Mouse (Mus musculus): ENCODE results near the gene Sdsl. TPM values are rescaled to one million over a fixed set of nuclear protein-coding genes. Genes with fewer than 3 reads are reported as not detected.

The Sdsl gene
- total RNA-seq, 2 experiments from 2014 or later, result 8.7 to 10.9 TPM

DNA sequence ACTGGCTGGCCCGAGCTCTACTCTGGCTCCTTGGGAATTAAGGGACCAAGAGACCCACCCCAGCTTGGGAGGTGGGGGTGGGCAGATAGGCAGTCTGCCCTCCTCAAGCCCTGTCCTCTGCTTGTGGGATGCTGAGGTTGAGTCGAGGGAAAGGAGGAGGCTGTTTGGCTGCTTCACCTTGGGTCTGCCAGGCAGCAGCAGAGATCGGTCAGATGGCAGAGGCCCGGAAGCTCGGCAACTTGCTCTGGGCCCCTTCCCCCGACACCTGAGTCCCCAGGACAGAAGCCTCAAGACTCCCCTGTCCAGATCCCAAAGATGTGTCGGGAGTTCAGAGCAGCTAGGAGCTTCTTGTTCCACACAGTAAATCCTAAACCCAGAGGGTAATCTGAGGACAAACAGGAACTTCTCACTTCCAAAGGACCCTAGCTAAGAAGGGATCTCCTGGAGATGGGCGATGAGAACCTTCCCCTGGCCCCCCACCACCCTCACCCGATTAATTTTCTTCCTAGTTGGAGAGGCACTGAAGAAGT is 40.1 kb downstream of the Sdsl start:
- no peak for DNase-seq
- intact Hi-C loops (cut with DNase I), result no loop called here

DNA sequence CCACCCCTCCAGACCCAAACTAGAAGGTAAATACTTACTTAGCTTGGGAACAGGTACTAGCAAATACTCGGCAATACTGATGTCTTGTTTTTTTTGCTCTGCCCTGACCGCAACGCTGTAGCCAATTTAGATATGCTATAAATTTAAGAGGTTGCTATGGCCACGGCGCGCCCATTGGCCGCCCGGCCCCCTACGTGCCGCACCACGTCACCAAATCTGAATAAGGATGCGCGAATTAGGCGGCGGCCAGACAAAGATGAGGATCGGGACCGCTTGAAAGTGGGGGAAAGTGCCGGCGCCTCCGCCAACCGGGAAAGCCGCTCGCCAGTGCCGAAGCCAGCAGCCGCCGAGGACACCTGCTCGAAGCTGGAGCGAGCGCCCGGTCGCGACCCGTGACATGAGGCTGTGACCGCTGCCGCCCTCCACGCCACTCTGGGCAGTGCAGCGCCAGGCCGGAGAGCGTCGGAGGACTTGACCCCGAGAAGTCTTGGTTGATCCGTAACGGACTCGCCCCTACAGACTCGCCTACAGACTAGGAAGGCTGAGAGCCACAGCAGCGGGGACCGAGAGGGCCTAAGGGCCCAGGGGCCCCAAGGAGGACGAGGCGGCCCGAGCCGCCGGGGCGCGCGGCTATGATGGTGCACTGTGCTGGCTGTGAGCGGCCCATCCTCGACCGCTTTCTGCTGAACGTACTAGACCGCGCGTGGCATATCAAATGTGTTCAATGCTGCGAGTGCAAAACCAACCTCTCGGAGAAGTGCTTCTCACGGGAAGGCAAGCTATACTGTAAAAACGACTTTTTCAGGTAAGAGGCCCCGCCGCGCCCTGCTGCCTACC is 40.7 kb downstream of the Sdsl start, which contains the start of gene Lhx5:
Gene Lhx5, plus strand, starts transcription at position 51 of the 837 bp plus-strand sequence.
- intact Hi-C loops (cut with DNase I), result no loop called here
- no peak for DNase-seq

DNA sequence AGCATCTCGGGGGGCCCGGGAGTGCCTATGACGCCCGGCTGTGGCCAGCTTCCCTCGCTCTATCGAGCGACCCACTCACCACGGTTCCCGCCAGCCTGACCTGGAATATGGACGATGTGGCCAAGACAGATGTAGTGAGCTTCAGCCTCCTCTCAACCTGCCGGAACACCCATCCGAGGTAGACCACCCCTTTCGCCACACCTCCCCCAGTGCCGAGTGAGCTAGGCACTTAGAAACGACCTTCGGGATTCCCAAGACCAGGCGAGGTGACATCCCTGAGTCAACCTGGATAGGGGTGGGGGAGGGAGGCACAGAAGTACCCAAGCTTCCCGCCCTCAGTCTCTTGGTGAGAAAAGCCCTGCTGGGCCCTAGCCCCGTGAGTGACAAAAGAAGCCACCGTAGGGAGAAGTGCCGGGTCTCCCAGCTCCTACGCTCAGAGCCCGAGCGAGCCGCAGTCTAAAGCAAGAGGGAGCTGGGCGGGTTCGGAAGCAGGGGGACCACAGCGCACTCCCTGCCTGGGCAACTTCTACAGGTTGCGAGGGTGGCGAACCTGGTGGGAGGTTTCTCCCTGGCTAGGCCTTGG is 41.5 kb downstream of the Sdsl start:
- intact Hi-C loops (cut with DNase I), result no loop called here
- DNase-seq, result no peak

DNA sequence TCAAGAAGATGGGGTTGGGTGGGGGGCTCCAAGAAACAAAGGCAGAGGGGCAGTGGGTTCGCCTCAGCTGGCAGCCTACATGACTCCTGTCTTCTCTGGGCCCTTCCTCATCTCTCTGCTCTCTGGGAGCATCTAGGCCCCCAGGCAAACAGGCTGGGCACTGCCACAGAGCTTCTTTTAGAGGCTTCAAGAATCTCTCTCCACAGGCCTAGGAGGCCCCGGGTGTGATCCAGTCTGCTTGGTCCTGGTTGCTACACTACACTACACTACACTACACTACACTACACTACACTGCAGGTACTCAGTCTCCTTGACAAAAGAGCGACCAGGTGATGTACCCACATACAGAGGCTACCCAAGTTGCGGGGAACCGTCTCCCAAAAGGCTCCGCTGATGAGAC is 42.9 kb downstream of the Sdsl start:
- intact Hi-C loops (cut with DNase I), result no loop called here
- no peak for DNase-seq

DNA sequence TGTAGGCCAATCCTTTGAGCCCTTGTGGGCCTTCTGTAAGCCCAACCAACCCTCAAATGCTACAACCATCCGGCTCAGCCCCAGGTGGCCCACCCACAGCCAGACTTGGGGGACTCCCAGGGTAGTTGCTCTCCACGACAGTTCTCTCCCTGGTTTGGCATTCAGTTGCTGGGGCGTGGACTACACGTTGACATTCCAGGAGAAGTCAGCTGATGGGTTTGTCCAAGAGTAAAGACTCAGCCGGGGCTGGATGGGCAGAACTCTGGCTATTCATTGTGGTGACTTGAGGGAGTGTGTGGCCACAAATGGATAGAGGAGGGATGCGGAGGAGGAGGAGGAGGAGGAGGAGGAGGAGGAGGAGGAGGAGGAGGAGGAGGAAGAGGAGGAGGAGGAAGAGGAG is 43.6 kb downstream of the Sdsl start:
- no peak for DNase-seq
- intact Hi-C loops (cut with DNase I), result no loop called here

DNA sequence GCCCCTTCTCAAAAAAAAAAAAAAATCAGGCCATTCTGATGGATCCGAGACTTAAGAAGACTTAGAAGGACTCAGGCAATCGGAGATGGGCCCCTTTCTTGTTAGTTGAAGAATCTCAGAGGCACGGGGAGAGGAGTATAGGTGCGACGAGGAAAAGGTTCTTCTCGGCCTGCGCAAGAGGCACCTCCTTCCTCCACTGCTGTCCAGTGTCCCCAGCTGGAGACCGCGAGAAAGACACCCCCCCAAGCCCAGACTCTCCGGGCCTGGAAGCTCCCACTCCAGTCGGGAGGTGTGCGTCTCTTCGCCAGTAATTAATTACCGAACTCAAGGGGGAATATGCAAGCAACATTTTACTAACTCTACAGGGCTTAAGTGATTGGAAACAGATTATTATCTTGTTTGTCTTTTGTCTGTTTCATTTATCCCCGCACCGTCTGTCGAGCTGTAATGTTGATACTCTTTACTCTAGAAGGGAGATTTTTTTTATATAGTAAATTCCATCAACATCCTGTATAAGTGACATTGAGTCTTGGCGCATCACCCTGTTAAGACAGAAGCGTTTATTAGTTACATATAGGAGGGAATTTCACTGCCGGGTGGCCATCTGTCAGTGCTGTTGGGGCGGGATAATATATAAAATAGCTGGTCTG is 44.3 kb downstream of the Sdsl start:
- no peak for DNase-seq
- intact Hi-C loops (cut with DNase I), result no loop called here

DNA sequence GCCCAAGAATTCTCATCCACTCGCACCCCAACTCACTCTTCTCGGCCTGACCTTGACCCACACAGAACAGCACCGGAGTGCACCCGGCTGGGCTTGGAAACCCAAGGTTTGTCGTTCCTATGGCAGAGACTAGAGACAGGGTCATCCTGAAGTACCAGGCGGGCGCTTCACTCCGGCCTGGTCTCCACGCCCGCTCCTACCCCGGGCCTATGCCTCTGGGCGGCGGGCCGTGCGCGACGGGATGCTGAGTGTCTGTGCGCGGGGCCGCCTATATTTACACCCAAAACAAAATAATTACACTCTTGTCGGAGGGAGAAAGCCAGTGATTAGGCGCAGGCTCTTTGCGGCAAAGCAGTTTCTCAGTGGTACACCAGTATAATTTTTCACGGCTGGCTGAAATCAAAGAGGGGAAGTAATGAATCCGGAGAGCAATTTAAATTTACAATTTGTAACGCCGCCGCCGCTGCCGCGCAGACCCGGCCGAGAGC is 45.1 kb downstream of the Sdsl start:
- DNase-seq, result no peak
- intact Hi-C loops (cut with DNase I), result no loop called here

DNA sequence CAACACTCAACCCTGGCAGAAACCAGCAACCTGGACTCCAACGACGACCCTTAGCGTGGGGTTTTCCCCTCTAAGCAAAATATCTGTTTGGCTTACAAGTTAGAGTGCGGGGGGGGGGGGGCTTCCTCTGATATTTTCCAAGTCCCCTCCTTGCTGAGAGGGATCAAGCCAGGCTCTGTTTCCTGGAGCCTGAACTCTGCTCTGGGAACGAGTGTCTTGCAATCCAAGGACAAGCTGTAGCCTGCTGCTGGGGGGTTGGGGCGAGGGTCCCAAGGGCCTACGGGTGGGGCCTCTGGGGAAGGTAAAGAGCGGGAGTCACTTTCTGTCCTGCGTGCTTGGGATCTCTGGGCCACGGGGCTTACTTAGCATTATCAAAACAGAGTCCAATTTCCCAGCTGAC is 46.0 kb downstream of the Sdsl start:
- intact Hi-C loops (cut with DNase I), result no loop called here
- no peak for DNase-seq

DNA sequence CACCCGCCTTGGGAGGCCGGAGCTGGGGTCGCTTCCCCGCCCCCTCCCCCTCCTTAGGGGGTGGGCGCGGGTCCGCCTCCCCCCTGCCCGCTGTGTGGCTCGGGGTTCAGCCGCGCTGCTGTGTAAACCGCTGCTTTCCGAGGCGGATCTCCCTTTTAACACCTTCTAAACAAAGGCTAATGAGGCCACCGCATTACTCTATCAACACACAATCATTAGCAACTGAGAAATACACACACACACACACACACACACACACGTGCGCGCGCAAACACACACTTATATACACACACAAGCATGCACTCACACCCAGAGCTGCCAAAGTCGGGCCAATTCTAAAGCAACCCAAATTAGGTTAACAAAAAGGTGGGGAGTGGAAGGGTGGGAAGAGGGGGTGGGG is 46.9 kb downstream of the Sdsl start:
- DNase-seq, result no peak
- intact Hi-C loops (cut with DNase I), result no loop called here

DNA sequence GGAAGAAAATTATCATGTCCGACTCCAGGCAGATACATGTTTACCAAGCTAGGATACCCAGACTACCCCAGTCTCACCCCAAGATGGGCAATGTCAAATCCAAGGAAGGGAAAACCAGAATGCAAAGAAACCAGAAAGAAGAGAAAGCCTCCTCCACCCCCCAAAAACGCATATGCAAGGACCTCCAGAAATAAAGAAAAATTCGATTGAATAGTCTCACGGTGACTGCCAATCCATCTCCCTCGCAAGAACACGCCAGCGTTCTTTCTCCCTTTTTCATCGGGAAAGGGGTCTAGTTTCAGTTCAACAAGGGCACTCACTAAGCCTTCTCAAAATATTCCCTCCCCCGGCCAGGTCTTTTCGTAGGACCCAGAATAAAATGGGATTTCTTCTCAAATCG is 48.0 kb downstream of the Sdsl start:
- intact Hi-C loops (cut with DNase I), result no loop called here

DNA sequence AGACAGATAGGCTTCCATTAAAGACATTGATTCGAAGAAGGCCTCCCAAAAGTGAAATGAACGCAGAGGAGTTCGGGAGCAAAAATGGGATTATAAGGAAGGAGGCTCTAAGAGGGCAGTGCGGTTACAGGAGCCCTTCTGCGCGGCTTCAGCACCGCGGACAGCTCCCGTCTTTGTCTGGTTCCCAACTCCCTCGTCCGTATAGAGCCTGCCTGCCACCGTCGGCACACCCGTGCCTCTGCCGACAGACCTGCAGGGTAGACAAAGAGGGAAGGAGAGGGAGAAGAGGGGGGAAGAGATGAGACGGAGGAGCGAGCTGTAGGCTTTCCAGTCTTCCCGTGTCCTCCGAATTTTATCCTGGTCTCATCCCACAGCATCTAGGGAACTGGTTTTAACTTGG is 48.6 kb downstream of the Sdsl start:
- intact Hi-C loops (cut with DNase I), result no loop called here
- DNase-seq, result peak; percentile 82 to 86

More for the DNA sequence above, 48.0 kb downstream of the Sdsl start:
- DNase-seq, result no peak

DNA sequence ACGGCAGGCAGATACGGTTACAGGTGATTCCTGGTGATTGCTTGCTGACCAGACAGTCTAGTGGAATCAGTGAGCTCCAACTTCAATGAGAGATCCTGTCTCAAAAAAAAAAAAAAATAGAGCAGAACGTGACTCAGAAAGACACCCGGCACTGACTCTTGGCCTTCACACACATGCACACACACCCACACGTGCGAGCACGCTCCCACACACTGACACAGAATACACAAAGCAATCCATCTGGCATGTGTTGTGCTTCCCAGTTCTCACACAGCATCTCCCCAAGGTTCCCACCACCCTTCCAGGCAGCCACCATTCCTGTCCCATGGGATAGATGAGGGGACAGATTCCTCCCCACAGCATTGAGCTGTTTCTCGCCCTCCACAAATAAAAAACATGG is 52.5 kb downstream of the Sdsl start:
- intact Hi-C loops (cut with DNase I), result no loop called here
- DNase-seq, result no peak

DNA sequence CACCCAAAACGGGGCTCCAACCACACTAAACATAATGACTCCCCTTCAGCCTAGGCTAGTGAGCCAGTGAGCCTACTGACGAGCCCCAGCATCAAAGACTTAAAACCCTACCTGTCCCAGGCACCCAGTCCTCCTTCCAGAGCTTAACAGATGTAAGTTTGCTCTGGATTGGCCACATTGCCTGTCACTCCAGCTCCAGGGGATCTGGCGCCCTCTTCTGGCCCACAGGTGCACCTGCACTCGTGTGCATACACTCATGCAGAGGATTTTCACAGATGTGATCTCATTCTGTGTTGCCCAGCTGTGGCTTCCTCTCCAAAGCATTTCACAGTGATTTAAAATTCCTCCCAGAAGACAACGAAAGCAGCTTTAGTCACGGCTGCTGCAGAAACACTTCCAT is 59.2 kb downstream of the Sdsl start:
- intact Hi-C loops (cut with DNase I), result no loop called here
- DNase-seq, result no peak

DNA sequence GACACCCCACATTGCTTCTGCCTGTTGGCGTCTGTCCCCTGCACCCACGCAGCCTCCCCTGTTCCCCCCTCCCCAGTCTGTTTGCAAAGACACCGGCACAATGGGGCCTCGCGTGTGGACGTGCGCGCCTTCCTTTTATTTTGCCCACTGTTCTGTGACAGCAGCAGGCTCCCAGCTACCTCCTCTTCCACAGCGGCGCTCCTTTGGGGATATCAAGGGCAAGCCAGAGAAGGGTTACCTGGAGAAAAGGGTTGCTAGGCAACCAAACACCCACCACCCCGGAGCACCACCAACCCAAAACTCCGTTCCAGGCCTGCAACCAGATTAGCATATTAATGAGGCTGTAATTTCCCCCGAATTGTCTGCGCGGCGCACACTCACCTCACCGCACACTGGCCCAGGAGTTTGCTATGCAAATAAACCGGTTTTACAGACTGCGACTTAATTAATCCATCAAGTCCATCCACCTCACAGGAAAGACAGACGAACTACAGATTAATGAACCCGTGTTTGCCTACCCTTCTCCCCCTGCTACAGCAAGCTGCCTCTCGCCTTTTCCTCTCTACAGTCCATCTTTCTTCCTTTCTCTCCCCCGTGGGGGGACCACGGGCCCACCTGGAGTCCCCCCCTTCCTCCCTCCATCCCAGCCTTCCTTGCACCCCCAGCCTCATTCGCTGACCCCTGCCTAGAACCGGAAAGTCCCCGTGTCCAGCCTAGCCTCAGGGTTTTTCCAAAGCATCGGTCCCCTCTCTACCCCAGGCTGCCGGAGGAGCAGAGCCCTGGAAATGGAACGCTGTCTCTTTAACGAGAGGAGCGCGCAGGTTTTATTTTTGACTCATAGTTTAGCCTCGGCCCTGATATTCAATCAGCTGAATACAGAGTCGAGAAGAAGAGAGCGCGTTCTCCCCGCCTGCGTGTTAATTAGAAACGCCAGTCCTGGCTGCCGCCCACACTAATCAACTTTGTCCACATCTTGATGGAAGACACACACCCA is 62.9 kb downstream of the Sdsl start:
- DNase-seq, result no peak
- intact Hi-C loops (cut with DNase I), result no loop called here

DNA sequence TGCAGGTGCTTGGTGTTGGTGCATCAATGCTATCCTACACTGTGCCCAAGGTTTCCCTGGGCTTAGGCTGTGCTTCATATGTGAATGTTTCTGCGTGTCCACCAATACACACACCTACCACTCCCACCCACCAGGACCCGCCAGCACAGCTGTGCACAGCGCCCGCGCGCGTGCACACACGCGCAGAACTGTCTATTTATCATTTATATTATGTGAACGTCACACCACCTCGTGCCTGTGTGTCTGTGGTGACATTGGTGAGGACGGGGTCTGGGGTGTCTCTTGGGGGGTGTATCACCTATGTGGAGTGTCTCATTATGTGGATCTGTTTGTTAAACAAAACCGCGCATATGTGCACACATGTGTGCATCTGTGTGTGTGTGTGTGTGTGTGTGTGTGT is 63.7 kb downstream of the Sdsl start:
- intact Hi-C loops (cut with DNase I), result no loop called here
- DNase-seq, result no peak

Other genes starting within 250 kb of the Sdsl start
- not detected for gene Lhx5, start 41.1 kb downstream of the Sdsl start, total RNA-seq (2021)
- gene Sds, start 3.7 kb upstream of the Sdsl start, total RNA-seq (2021), result not detected
- 10 to 100 TPM; 37.5 to 42.2 TPM for gene Plbd2, start 30.8 kb upstream of the Sdsl start, total RNA-seq (2021)
- 10 to 100 TPM in 1 of 2 experiments, 1 to 10 TPM in 1; 8.7 to 16.4 TPM for gene Slc8b1, start 38.4 kb upstream of the Sdsl start, total RNA-seq (2021)
- 10 to 100 TPM; 34.1 to 39.0 TPM for gene Tpcn1, start 115.9 kb upstream of the Sdsl start, total RNA-seq (2021)
- under 1 TPM in 1 of 2 experiments, not detected in 1; 0.15 TPM for gene Iqcd, start 116.2 kb upstream of the Sdsl start, total RNA-seq (2021)
- gene Rita1, start 139.8 kb upstream of the Sdsl start, total RNA-seq (2021), result 10 to 100 TPM; 15.1 to 18.3 TPM
- 10 to 100 TPM; 20.4 to 22.5 TPM for gene Ddx54, start 139.9 kb upstream of the Sdsl start, total RNA-seq (2021)
- not detected for gene Cfap73, start 161.4 kb upstream of the Sdsl start, total RNA-seq (2021)
- under 1 TPM in 1 of 2 experiments, not detected in 1; 0.59 TPM for gene Rasal1, start 176.0 kb upstream of the Sdsl start, total RNA-seq (2021)
- gene Dtx1, start 239.1 kb upstream of the Sdsl start, total RNA-seq (2021), result 1 to 10 TPM; 1.3 to 3.1 TPM